22 mouse cellular contexts compared by ENCODE assay signal in the genomic region with DNA sequence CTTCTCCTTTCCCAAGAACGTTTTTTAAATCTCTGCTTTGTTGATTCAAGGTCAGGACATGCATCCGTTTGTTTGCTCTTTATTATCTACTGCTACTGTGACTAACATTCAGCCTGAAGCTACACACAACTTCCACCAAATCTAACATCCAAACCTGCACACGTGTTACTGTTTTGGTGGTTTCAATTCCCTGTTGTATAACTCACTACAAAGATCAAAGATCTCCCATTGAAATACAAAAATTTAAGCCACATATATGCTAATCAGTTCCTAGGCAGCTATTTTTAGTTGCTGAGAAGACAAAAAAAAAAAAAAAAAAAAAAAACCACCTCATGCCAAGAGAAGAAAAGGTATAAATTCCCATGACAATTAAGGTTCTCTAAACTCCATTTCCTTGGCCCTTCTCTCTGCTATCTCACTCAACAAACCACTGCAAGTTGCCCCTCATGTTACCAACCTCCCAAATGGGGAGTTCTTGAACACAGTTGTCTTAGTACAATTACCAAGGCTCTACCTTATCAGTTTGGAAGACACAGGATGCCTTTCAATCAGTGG.
DNase-seq lines count a peak whose midpoint lies in the region; ATAC-seq and TF ChIP-seq lines count a peak whose summit lies in the region.
"Had no signal": no experiment of that assay in that cellular context is flagged by ENCODE, and none has a peak within 500 bp of the region (broad histone marks: within the 10 kb centered on the region; RNA-seq: fewer than 3 reads in every experiment).

No protein-coding gene starts in this region.

- WGBS in liver, embryonic 11.5 days: 62% methylated on average over 2 of the region's 3 CpGs

- no peak for TF ChIP-seq EP300 in CH12.LX (IDR thresholded peaks at IDR 0.05; ENCODE audit: low read length)

- peaks cover 21 to 49% of the 10 kb centered on the region in 2 experiments for H3K4me1 ChIP-seq in CH12.LX (ENCODE audit: control insufficient read depth in 1 of 2, insufficient read depth in 2 of 2)
- no peaks in the 10 kb centered on the region for H3K4me1 ChIP-seq in liver, embryonic 11.5 days (replicated peaks; ENCODE audit: control insufficient read depth, insufficient read depth, low read length)
- H3K4me1 ChIP-seq: embryonic facial prominence, embryonic 12.5 days; forebrain, embryonic 13.5 days; forebrain, embryonic 15.5 days had no signal

- ATAC-seq in liver, embryonic 11.5 days (replicated peaks; ENCODE audit: low FRiP score): no peak
- ATAC-seq: activated CD4-positive, CD25-positive, alpha-beta regulatory T cell, adult 4 months; forebrain, embryonic 13.5 days; forebrain, embryonic 15.5 days; forebrain, postnatal 0 days; Patski had no signal

- in situ Hi-C loops in CH12.LX (cut with MboI; ENCODE audit: low pct_ligation_motif_present, low pct_unique_long_range_greater_than_20kb, low sequenced_read_pairs): loop anchor here (10.0 kb wide), 1 partner anchor 506 kb away; no protein-coding TSS in a partner anchor

- H3K27ac ChIP-seq in CH12.LX (ENCODE audit: insufficient read depth, low read depth): no peak overlapping the region
- H3K27ac ChIP-seq in liver, embryonic 11.5 days (ENCODE audit: low read depth, low read length): no peak overlapping the region
- H3K27ac ChIP-seq: embryonic facial prominence, embryonic 10.5 days; embryonic facial prominence, embryonic 12.5 days; forebrain, embryonic 13.5 days; forebrain, embryonic 15.5 days had no signal

- TF ChIP-seq RAD21 in CH12.LX (IDR thresholded peaks at IDR 0.05; ENCODE audit: low read depth, low read length): no peak

- H3K27me3 ChIP-seq in CH12.LX (replicated peaks): no peaks in the 10 kb centered on the region
- H3K27me3 ChIP-seq in liver, embryonic 11.5 days (replicated peaks; ENCODE audit: control insufficient read depth, insufficient read depth, low read length): no peaks in the 10 kb centered on the region
- H3K27me3 ChIP-seq: embryonic facial prominence, embryonic 12.5 days; forebrain, embryonic 15.5 days; Patski had no signal

- H3K4me3 ChIP-seq in CH12.LX (replicated peaks in 1 of 3; ENCODE audit: low read depth in 2 of 3, low read length in 2 of 3, poor library complexity in 1 of 3): no peak overlapping the region
- H3K4me3 ChIP-seq in liver, embryonic 11.5 days (ENCODE audit: low read depth, low read length): no peak overlapping the region
- H3K4me3 ChIP-seq: embryonic facial prominence, embryonic 10.5 days; embryonic facial prominence, embryonic 12.5 days; forebrain, embryonic 13.5 days; forebrain, embryonic 15.5 days had no signal

- dilution Hi-C loops in CH12.LX (cut with MboI; ENCODE audit: extremely low pct_ligation_motif_present, extremely low pct_unique_long_range_greater_than_20kb, low sequenced_read_pairs): no loop called here

- peaks cover 11% of the 10 kb centered on the region for H3K9me3 ChIP-seq in CH12.LX (replicated peaks; ENCODE audit: low read length)
- H3K9me3 ChIP-seq in liver, embryonic 11.5 days (ENCODE audit: control insufficient read depth, low read length): no peaks in the 10 kb centered on the region
- H3K9me3 ChIP-seq: embryonic facial prominence, embryonic 10.5 days; embryonic facial prominence, embryonic 12.5 days; forebrain, embryonic 13.5 days; forebrain, embryonic 15.5 days; G1E had no signal

- peaks cover 0 to 6% of the 10 kb centered on the region in 2 experiments for H3K36me3 ChIP-seq in CH12.LX (replicated peaks in 1 of 2; ENCODE audit: control insufficient read depth in 1 of 2, insufficient read depth in 1 of 2, low read length in 1 of 2)
- H3K36me3 ChIP-seq in liver, embryonic 11.5 days (ENCODE audit: control insufficient read depth, insufficient read depth, low read length): no peaks in the 10 kb centered on the region
- H3K36me3 ChIP-seq: embryonic facial prominence, embryonic 10.5 days; embryonic facial prominence, embryonic 12.5 days; forebrain, embryonic 15.5 days; G1E had no signal

- H3K4me2 ChIP-seq in CH12.LX (ENCODE audit: insufficient read depth, low read depth, poor library complexity, severe bottlenecking): no peak overlapping the region
- H3K4me2 ChIP-seq in liver, embryonic 11.5 days: no peak overlapping the region
- H3K4me2 ChIP-seq: embryonic facial prominence, embryonic 12.5 days; forebrain, embryonic 13.5 days; forebrain, embryonic 15.5 days had no signal

- DNase-seq in CH12.LX (ENCODE audit: extremely low read depth): no peak
- DNase-seq in ES-CJ7 (ENCODE audit: low read depth, low spot score): peak; percentile 13
- peak; percentile 23 for DNase-seq in R1 (ENCODE audit: low read depth, low spot score)
- no peak for DNase-seq in embryo, embryonic 10.5 days (ENCODE audit: low spot score)
- no peak for DNase-seq in spleen, postnatal 36 days (ENCODE audit: low spot score in 2 of 2)
- no peak for DNase-seq in liver, embryonic 11.5 days (ENCODE audit: low spot score)
- DNase-seq: adrenal gland, adult 8-10 months; adrenal gland, postnatal 14 days; adrenal gland, postnatal 36 days; cerebellum, adult 11-12 months; cerebellum, adult 2 months; cerebellum, adult 9-10 months; cerebellum, postnatal 14 days; cerebellum, postnatal 36 days; forebrain, postnatal 0 days had no signal

- no peak overlapping the region for H3K9ac ChIP-seq in CH12.LX (ENCODE audit: insufficient read depth, low read depth)
- no peak overlapping the region for H3K9ac ChIP-seq in liver, embryonic 11.5 days (ENCODE audit: low read depth, low read length)
- H3K9ac ChIP-seq: embryonic facial prominence, embryonic 12.5 days; forebrain, embryonic 13.5 days; forebrain, embryonic 15.5 days; forebrain, postnatal 0 days had no signal

- no peak for TF ChIP-seq POLR2A in CH12.LX (IDR thresholded peaks at IDR 0.05; ENCODE audit: low read depth, low read length)

- no peak for TF ChIP-seq CTCF in CH12.LX (conservative IDR thresholded peaks at IDR 0.05 in 1 of 2, IDR thresholded peaks at IDR 0.05 in 1 of 2; ENCODE audit: low read depth in 2 of 2, low read length in 2 of 2)

- no peaks in the 10 kb centered on the region for H3K79me2 ChIP-seq in CH12.LX (replicated peaks; ENCODE audit: control insufficient read depth, extremely low read depth, insufficient read depth, poor library complexity, severe bottlenecking)

TF ChIP-seq in CH12.LX, 34 proteins besides CTCF, POLR2A, EP300 and RAD21:
- TF ChIP-seq BHLHE40 (IDR thresholded peaks at IDR 0.05; ENCODE audit: low read depth, low read length): peak; percentile 52; the same call in 1 of the 2 replicates
- peak; percentile 90 for TF ChIP-seq ZNF384 (IDR thresholded peaks at IDR 0.05; ENCODE audit: low read depth, low read length)
- peak; percentile 65 for TF ChIP-seq MEF2A (IDR thresholded peaks at IDR 0.05; ENCODE audit: borderline replicate concordance, low read depth, low read length)
- no peak for TF ChIP-seq JUN (IDR thresholded peaks at IDR 0.05; ENCODE audit: insufficient read depth, low read depth, low read length)
TF ChIP-seq in CH12.LX: peak in this region for 3.

Comparison
In these comparisons a context has a peak if more than half of its experiments do, and no peak if none do; other contexts are left out.
1. DNase-seq: peak in ES-CJ7 (single experiment) and R1 (single experiment); none in CH12.LX (single experiment), embryo, embryonic 10.5 days (single experiment), spleen, postnatal 36 days (0 of 2) and liver, embryonic 11.5 days (single experiment).